Mouse (Mus musculus) CH12.LX (cell line): ENCODE measurements around the gene Selenok.

Experiments
- BHLHE40 ChIP-seq: IDR thresholded peaks from 2 replicates; pipeline ENCODE4 v1.6.1; 2011; ENCODE audit warnings: mild to moderate bottlenecking, low read depth, low read length, improper control_type of control experiment
- CTCF ChIP-seq, 2 experiments: IDR thresholded peaks in 1 of 2; conservative IDR thresholded peaks in 1 of 2; 2 replicates each; pipeline ENCODE4 v1.5.1; 2011 to 2012; ENCODE audit warnings: low read depth in 2 of 2, low read length in 2 of 2, improper control_type of control experiment in 1 of 2, inconsistent platforms in 1 of 2, mild to moderate bottlenecking in 1 of 2, moderate library complexity in 1 of 2
- EP300 ChIP-seq: IDR thresholded peaks from 2 replicates; pipeline ENCODE4 v1.6.1; 2011; ENCODE audit warnings: low read length, improper control_type of control experiment
- HCFC1 ChIP-seq: IDR thresholded peaks from 2 replicates; pipeline ENCODE4 v1.6.1; 2012; ENCODE audit warnings: low read depth, mild to moderate bottlenecking, inconsistent platforms, low read length, improper control_type of control experiment
- MAZ ChIP-seq: IDR thresholded peaks from 2 replicates; pipeline ENCODE4 v1.6.1; 2012; ENCODE audit warnings: low read depth, mild to moderate bottlenecking, inconsistent platforms, low read length, improper control_type of control experiment, moderate library complexity

GRCm38 (mm10) chr14:29935516-29935915, 32.6 kb upstream of the Selenok start:
- TF ChIP-seq CTCF (conservative IDR thresholded peaks at IDR 0.05 in 1 of 2, IDR thresholded peaks at IDR 0.05 in 1 of 2; ENCODE audit: low read depth in 2 of 2, low read length in 2 of 2) (no peak), HCFC1 (no peak), EP300 (no peak), BHLHE40 (no peak), MAZ (no peak)
